Mouse (Mus musculus): ENCODE measurements around the gene Elf5. TPM values are rescaled to one million over a fixed set of nuclear protein-coding genes. Genes with fewer than 3 reads are reported as not detected.

Gene Elf5
- not detected in 2 replicates for total RNA-seq (2017)

DNA sequence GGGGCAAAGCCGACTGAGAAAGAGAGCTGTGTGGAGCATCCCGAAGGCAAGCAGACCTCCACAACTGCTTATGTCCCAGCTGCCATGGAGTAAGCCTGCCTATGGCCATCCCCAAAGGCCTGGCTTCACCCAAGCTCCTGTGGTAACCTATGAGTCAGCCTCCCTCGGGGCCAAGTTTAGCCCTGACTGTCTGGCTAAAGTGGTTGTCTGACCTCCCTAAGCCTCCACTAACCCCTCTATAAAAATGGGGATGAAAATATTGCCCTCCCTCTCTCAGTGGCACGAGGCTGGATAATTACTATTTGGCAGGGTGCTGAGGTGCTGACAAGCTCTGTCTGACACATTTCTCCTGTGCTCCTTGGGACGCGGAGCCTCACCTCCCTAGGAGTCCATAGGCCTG lies at the start of gene Elf5:
Elf5 (plus strand) TSS at position 341 of the 400 bp plus-strand sequence.
- ATAC-seq (replicated peaks in 1 of 2; ENCODE audit: insufficient read depth in 1 of 2, low FRiP score in 2 of 2, low TSS enrichment in 1 of 2, low read depth in 1 of 2, poor library complexity in 2 of 2, severe bottlenecking in 2 of 2) = no peak

DNA sequence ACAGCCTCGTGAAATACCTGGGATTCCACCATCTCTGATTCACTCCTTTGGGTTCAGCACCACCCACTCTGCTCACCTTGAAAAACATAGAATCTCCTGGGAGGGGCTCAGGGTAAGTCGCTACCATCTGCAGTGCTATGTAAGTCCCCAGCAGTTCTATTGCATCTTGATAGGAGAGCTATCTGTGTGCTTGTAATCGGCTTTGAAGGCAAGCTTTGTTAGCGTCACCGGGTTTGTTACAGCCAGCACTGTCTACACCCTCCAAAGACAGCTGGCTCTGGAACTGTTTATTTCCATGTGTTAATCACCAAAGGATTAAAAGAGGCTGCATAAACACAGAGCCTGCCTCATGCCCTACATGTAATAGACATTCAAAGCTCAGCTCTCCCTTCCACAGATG lies 38.9 kb upstream of the Elf5 start:
- ATAC-seq (replicated peaks in 1 of 2; ENCODE audit: insufficient read depth in 1 of 2, low FRiP score in 2 of 2, low TSS enrichment in 1 of 2, low read depth in 1 of 2, poor library complexity in 2 of 2, severe bottlenecking in 2 of 2) = no peak

DNA sequence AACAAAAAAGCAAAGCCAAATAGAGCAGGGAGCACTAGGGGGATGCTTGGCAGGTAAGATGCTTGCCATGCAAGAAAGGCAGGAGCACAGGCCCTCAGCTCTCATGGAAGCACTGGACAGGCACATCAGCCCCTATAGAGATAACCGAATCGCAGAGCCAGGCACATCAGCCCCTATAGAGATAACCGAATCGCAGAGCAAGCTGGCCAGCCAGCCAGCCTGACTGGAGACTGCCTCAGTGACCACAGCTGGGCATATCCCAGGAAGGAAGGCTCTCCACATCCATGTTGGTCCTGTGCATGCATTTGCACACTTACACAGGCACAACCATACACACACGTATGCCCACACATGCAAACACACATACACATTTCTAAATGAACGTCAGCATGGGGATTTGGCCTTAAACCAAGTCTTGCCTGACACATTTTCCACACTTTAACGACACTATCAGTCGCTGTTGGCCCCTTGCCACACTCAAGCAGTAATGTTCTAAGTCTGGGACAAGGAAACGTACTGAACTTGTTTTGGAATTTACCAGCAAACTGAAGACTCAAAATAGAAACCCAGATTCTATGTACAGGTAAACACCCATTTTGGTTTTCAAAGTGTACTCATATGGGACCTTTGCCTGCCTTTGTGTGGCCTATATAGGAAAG lies 31.9 kb upstream of the Elf5 start:
- ATAC-seq (replicated peaks in 1 of 2; ENCODE audit: insufficient read depth in 1 of 2, low FRiP score in 2 of 2, low TSS enrichment in 1 of 2, low read depth in 1 of 2, poor library complexity in 2 of 2, severe bottlenecking in 2 of 2) = no peak

DNA sequence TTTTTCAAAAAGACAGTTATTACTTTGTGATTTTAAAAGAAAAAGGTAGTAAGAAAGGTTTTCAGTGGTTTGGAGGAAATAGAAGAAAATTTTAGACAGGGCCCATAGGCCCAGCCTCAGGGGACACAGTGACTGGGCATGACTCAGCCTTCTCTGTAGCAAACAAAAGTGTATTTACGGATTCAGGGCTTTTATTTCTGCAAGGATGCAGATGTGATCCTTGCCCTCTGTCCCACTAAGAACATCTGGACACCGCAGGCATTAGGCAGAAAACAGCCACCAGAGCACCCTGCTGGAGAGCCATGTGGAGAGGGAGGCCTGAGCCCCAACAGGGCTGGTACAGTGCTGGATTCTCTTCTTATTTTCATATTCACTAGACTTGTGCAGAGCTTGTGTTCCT lies 29.3 kb upstream of the Elf5 start:
- ATAC-seq (replicated peaks in 1 of 2; ENCODE audit: insufficient read depth in 1 of 2, low FRiP score in 2 of 2, low TSS enrichment in 1 of 2, low read depth in 1 of 2, poor library complexity in 2 of 2, severe bottlenecking in 2 of 2) = no peak

DNA sequence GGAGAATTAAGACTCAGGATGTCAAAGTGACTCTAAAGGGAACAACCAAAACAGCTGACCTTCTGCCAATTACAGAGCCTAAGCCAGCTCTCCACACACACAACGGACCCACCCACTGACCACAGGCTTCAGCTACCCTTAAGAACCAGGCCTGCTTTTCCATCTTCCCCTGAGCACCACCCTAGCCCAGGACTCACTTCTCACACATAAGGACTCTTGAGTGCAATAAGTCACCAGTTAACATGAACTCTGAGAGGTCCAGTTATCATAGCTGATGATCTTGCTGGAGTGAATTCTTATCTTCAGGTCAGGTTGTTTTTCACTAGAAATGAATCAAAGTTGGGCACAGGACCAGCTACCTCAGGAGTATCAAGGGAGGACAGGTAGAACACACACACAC lies 23.6 kb upstream of the Elf5 start:
- ATAC-seq (replicated peaks in 1 of 2; ENCODE audit: insufficient read depth in 1 of 2, low FRiP score in 2 of 2, low TSS enrichment in 1 of 2, low read depth in 1 of 2, poor library complexity in 2 of 2, severe bottlenecking in 2 of 2) = 0 out of 4 replicates have a peak, but pooled peaks of 1 of the 2 experiments have one; percentile 22

DNA sequence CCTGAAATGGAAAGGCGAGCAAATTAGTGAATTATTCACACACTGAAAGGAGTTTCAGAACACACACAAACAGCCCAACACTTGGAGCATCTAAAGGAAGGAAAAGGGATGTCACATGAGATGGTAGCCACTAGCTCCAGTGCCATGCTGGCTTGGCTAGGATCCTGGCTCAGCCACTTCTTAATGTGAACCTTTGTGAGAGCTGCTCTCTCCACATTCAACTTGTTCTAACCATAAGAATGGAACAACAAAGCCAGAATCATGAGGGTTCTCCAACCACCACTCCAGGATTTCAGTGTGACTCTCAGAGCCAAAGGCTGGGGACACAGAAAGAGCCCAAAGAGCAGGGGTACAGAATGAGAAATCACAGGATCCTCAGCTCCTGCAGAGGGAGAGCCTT lies 23.2 kb upstream of the Elf5 start:
- ATAC-seq (replicated peaks in 1 of 2; ENCODE audit: insufficient read depth in 1 of 2, low FRiP score in 2 of 2, low TSS enrichment in 1 of 2, low read depth in 1 of 2, poor library complexity in 2 of 2, severe bottlenecking in 2 of 2) = no peak

DNA sequence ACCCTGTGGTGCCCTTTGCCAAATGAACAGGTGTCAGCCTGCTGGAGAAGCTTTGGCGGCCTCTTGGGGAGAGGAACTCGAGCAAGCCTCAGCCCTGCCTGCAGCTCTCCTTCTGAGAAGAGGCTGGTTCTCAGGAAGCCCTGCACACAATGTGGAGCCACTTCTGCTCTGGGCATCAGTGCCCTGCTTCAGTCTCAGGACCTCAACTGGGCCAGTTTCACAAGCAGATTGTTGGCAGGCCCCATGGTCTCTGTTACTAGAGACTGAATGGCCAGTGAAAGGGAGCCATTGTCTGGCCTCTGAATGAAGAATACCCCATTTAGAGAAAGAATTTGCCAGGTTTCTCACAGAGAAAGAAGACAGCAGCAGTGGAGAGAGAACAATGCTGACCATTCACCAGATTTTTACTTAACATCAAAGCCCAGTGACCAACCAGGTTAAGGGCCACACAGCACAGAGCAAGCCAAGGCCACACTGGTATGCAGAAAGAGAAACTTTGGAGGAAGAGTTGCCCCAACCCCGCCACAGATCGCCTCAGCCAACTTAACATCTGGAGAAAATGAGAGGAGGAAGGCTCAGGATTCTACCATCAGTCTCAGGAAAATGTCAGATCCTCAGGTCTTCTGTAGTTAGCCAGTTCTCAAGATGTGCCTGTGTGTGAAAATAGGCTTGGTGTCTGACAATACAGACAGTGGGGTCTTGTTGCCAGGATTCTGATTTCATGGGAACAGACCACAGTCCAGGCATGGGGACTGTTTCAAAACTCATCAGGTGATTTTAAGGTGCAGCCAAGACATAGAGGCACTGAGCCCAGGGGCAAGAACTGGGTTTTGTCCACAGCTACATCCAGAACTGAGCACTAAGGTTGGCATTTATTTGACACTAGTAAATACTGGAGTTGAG lies 21.2 kb upstream of the Elf5 start:
- no peak for ATAC-seq (replicated peaks in 1 of 2; ENCODE audit: insufficient read depth in 1 of 2, low FRiP score in 2 of 2, low TSS enrichment in 1 of 2, low read depth in 1 of 2, poor library complexity in 2 of 2, severe bottlenecking in 2 of 2)

DNA sequence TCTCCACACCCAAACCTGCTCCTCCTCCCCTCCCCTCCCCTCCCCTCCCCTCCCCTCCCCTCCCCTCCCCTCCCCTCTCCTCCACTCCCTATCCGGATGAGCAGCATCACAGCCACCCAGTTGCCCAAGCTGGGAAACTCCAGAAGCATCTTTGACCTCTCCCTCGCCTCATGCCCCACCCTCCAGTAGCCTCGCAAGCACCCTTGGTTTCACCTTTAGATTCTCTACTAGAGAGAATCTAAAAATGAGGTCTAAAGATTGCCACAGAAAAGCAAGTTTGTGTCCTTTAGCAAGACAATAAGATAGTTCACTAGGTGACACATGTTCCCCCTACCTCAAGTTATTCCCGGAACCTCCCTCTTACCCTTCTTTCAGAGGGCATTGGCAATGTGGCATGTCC lies 19.9 kb upstream of the Elf5 start:
- no peak for ATAC-seq (replicated peaks in 1 of 2; ENCODE audit: insufficient read depth in 1 of 2, low FRiP score in 2 of 2, low TSS enrichment in 1 of 2, low read depth in 1 of 2, poor library complexity in 2 of 2, severe bottlenecking in 2 of 2)

DNA sequence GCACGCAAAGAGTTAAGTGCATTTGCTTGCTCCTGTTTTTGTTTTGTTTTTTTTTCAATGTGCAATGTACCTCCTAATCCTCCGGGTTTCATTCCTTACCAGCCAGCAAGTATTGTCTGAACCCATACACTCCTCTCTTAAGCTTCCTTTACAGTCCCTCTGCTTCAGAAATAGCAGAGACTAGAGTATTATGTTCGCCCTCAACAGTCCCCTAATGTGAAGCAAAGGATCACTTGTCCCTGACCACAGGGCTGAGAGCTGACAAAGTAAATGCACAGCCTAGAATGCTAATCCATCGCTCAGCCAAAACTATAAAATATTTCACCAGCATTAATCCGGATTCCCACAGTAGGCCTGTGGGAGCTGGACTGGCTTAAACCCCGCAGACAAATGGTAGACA lies 13.4 kb upstream of the Elf5 start:
- ATAC-seq (replicated peaks in 1 of 2; ENCODE audit: insufficient read depth in 1 of 2, low FRiP score in 2 of 2, low TSS enrichment in 1 of 2, low read depth in 1 of 2, poor library complexity in 2 of 2, severe bottlenecking in 2 of 2) = no peak

DNA sequence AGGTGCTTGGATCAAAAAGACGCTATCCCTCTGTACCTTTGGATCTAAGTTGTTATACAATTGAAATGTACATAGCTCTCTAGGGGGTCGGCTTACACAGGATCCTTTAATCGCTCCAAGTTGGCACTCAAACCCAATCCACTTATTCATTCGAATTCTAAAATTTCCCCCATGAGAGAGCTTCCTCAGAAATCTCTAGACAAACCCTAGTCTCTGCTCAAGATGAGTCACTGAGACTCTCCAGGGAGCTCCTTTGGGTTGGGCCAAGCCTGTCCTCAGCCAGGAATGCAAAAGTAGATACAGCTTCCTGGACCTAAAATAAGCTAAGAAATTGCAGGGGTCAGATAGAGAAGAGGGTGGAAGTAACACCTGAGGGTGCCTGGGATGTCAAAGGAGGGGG lies 10.8 kb upstream of the Elf5 start:
- ATAC-seq (replicated peaks in 1 of 2; ENCODE audit: insufficient read depth in 1 of 2, low FRiP score in 2 of 2, low TSS enrichment in 1 of 2, low read depth in 1 of 2, poor library complexity in 2 of 2, severe bottlenecking in 2 of 2) = no peak

DNA sequence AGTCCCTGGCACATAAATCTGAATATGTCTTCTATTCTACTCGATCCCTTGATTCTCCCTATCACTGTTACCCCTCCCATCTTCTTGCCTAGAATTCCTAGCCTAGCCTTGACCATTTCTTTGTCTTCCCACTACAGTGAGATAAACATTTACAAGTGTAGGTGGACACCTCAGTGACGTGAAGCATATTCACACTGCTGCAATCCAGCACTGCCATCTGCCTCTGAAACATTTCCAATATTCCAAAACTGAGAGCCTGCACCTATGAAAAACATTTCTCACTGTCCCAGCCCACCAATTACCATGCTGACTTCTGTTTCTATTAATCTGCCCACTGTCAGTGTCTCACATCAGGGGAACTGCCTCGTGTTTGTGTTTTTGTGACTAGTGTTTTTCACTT lies 5.2 kb upstream of the Elf5 start:
- no peak for ATAC-seq (replicated peaks in 1 of 2; ENCODE audit: insufficient read depth in 1 of 2, low FRiP score in 2 of 2, low TSS enrichment in 1 of 2, low read depth in 1 of 2, poor library complexity in 2 of 2, severe bottlenecking in 2 of 2)

DNA sequence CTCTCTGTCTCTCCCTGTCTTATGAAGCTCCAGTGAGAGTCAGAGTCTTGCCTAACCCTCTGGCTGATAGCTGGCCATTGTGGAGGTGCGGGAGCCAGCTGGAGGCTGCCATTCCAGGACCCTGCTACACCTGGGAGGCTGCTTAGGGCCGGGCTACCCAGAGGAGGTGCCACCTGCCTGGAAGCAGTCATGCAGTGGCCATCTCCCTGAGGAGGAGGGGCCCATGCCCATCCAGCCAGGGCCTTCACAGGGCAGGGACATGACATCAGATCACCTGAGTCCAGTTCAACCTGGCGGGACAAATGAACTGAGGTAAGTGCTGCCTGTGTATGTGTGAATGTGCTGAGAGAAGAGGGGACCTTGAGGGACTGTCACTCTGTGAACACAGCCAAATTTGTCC lies 328 bp downstream of the Elf5 start:
- ATAC-seq (replicated peaks in 1 of 2; ENCODE audit: insufficient read depth in 1 of 2, low FRiP score in 2 of 2, low TSS enrichment in 1 of 2, low read depth in 1 of 2, poor library complexity in 2 of 2, severe bottlenecking in 2 of 2) = no peak

DNA sequence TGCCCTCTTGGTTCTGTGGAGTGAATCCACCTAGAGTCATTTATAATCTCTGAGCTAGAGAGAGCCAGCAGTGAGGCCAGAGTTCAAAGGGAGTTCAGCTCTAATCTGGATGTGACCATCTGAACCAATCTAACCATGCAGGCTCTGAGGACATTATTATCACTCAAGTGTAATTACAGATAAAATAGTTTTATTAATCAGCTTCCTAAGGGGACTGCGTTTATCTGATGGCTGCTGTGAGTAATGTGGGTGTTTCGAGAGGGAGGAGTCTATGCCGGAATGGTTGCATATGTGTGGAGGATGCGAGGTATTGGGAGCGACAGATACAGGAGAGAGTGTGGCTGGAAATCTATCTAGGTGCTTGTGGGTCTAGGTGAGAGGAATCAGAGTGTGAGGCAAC lies 1.9 kb downstream of the Elf5 start:
- no peak for ATAC-seq (replicated peaks in 1 of 2; ENCODE audit: insufficient read depth in 1 of 2, low FRiP score in 2 of 2, low TSS enrichment in 1 of 2, low read depth in 1 of 2, poor library complexity in 2 of 2, severe bottlenecking in 2 of 2)

DNA sequence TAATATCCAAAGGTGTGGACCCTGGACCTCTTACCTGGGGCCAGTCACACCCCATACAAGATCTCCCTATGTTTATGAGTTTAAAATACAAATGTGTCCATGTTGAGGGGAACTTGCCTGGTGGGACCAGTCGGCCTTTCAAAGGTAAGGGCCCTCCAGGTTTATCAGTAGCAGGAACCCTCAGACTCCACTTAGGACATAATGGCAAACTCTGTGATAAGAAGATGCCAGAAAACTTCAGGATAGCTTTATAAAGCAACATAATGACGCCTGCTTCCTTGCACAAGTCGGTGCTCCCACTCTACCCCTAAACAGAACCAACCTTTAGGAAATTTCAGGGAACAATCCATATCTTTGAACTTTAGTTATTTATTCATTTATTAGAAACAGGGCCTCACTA lies 4.3 kb downstream of the Elf5 start:
- ATAC-seq (replicated peaks in 1 of 2; ENCODE audit: insufficient read depth in 1 of 2, low FRiP score in 2 of 2, low TSS enrichment in 1 of 2, low read depth in 1 of 2, poor library complexity in 2 of 2, severe bottlenecking in 2 of 2) = no peak

DNA sequence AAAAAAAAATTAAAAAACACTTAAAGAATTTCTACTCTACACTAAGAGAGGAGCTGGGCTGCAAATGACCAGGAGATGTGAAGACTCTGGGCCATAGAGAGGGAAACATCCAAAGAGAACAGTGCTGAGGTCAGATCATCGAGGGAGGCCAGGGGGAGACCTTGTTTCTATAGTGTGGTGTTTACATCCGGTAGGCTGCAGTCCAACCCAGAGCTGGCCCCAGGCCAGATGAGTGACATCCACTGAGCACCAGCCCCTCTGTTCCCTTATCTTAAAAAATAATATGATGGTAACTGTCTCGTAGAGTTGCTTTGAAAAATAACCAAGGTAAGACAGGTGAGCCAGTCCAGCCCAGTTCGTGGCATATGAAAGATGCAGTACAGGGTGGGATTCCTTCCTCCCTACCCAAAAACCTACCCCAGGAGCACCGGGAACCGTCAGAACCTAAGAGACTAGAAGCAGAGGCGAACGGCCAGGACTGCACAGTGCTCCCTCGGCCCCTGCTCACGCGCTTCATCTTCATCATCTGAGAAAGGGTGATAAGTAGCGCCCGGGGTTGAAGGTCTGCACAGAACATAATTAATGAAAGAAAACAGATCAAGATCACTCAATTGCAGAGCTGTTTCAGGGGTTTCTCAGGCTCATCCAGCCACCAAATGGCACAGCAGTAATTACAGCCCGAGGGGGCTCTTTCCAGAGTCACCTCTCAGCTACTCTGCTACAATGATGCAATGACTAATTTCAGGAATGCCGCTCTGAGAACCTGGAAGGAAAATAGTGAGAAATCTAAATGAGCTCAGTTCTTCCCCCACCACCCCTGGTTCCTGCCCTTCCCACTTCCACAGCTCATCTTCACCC lies 9.4 kb downstream of the Elf5 start:
- no peak for ATAC-seq (replicated peaks in 1 of 2; ENCODE audit: insufficient read depth in 1 of 2, low FRiP score in 2 of 2, low TSS enrichment in 1 of 2, low read depth in 1 of 2, poor library complexity in 2 of 2, severe bottlenecking in 2 of 2)

DNA sequence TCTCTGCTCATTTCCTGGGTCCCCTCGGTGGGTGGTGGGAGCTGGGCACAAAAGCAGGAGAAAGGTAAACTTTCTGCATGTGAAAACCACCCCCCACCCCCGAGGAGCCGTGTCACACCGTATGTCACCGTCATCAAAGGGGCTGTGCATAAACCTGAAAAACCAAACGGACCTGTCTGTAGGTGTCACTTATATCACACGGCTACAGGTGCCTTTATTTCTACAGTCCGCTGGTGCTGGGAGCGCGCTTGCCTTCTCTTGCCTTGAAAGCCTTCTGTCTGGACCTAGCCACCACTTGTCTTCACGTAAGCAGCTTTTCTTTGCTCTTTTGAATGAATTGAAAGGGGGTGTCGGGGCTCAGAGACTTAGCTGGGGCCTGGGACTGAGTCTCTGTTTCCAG lies 12.4 kb downstream of the Elf5 start:
- ATAC-seq (replicated peaks in 1 of 2; ENCODE audit: insufficient read depth in 1 of 2, low FRiP score in 2 of 2, low TSS enrichment in 1 of 2, low read depth in 1 of 2, poor library complexity in 2 of 2, severe bottlenecking in 2 of 2) = no peak

DNA sequence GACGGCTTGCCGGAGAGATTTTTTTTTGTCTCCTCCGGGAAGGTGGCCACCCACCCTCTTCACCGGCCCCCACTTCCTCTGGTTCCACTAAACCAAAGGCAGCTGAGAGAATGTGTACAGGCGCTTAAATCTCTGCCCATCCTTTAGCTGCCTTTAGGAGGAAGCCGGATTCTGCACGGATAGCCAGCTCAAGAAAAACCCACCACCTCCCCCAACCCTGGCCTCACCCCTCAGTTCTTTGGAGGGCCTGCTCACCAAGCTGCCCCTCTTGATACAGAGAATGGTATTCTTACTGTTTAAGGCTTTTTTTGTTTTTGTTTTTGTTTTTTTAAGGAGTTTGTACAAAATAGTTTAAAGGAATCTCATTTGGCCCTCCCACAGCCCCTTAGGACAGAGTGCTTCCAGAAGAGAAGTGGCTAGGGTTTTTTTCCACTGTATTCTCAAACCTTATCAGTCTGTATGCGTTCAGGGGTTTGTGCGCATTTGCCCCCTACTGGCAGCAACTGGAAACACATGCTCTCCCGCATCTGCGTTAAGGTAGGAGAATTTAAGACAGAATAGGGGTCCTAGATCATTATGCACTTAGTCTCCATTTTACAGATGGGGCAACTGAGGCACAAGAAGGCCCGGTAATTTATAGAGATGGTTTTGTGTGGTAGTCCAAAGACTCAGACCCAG lies 13.0 kb downstream of the Elf5 start:
- ATAC-seq (replicated peaks in 1 of 2; ENCODE audit: insufficient read depth in 1 of 2, low FRiP score in 2 of 2, low TSS enrichment in 1 of 2, low read depth in 1 of 2, poor library complexity in 2 of 2, severe bottlenecking in 2 of 2) = peak; percentile 58 to 69; a peak in 2 of 4 replicates

Measured in hematopoietic stem cell, adult 5-6 weeks (primary cell).